Mouse (Mus musculus) ES-E14 (cell line): Measurements from ENCODE around the gene Golph3.

Experiments used
- CHD2 ChIP-seq: IDR thresholded peaks from 2 replicates; pipeline ENCODE4 v1.6.1; 2014; ENCODE audit warnings: mild to moderate bottlenecking, low read depth, low read length, inconsistent platforms
- ZNF384 ChIP-seq: IDR thresholded peaks from 2 replicates; pipeline ENCODE4 v1.6.1; 2012; ENCODE audit warnings: low read depth, low read length, inconsistent platforms

DNA sequence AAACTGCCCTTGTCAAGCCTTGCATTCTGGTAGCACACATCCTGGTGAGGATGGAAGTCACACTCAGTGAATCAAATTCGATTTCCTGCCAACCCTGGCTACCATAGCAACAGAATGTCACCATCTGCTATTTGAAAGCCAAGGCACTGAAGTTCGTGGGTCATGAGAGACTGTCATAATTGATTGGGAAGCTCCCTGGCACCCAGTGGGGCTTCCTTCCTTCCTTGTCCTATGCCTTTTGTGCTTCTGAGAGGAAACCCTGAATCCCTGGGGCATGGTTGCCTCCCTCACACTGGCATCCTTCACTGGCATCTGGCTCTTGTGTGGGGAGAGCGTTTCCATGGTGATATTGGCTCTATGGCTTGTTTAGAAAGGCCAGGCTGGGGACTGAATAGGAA lies 44.8 kb downstream of the Golph3 start:
- TF ChIP-seq CHD2 (no peak), ZNF384 (no peak)
